Mouse (Mus musculus) liver, embryonic 14.5 days (tissue): ENCODE measurements around the gene Rims3. TPM values are rescaled to one million over a fixed set of nuclear protein-coding genes. Genes with fewer than 3 reads are reported as not detected.

ENCODE experiments used
- ATAC-seq: fragments of 200-750 bp; cut with Nextera tagmentation; 2 replicates; pipeline ENCODE4 v1.8.0; 2017; ENCODE audit warnings: moderate number of reproducible peaks, mild to moderate bottlenecking, moderate library complexity; ENCODE audit not compliant: insufficient read depth
- DNase-seq, 3 experiments: peaks; one replicate each; pipeline ENCODE4 v3.0.0-alpha.2; 2012 to 2013; ENCODE audit warnings: low read depth in 3 of 3, low spot score in 3 of 3
- H3K27ac ChIP-seq: fragments of 300-500 bp; sonication (generic); 2 replicates; pipeline ENCODE4 v1.5.1; 2014; ENCODE audit warnings: moderate library complexity, mild to moderate bottlenecking, control low read depth, inconsistent platforms
- H3K27me3 ChIP-seq: fragments of 300-500 bp; sonication (generic); 2 replicates; pipeline ENCODE4 v1.6.1; 2014; ENCODE audit warnings: mild to moderate bottlenecking, low read length, moderate library complexity; ENCODE audit not compliant: control insufficient read depth, insufficient read depth
- H3K36me3 ChIP-seq: fragments of 300-500 bp; sonication (generic); replicated peaks from 2 replicates; pipeline ENCODE4 v1.6.1; 2014; ENCODE audit warnings: low read depth; ENCODE audit not compliant: control insufficient read depth, insufficient read depth
- H3K4me1 ChIP-seq, 2 experiments: fragments of 200-500 bp in 1 of 2; fragments of 300-500 bp in 1 of 2; sonication (generic) in 1 of 2; replicated peaks; 2 replicates each; pipeline ENCODE4 v1.6.1; 2012 to 2014; ENCODE audit warnings: antibody characterized with exemption in 1 of 2, inconsistent platforms in 1 of 2, low read length in 1 of 2; ENCODE audit not compliant: control insufficient read depth in 2 of 2, insufficient read depth in 2 of 2
- H3K4me2 ChIP-seq: fragments of 300-500 bp; sonication (generic); 2 replicates; pipeline ENCODE4 v1.6.1; 2014; ENCODE audit warnings: low read depth, mild to moderate bottlenecking, control low read depth, moderate library complexity
- H3K4me3 ChIP-seq, 2 experiments: fragments of 200-500 bp in 1 of 2; fragments of 300-500 bp in 1 of 2; sonication (generic) in 1 of 2; 2 replicates each; pipeline ENCODE4 v1.5.1; 2012 to 2014; ENCODE audit warnings: low read depth in 2 of 2, low read length in 2 of 2, mild to moderate bottlenecking in 2 of 2, control low read depth in 1 of 2, inconsistent platforms in 1 of 2, moderate library complexity in 1 of 2; ENCODE audit not compliant: insufficient read depth in 1 of 2
- H3K9ac ChIP-seq: fragments of 300-500 bp; sonication (generic); replicated peaks from 2 replicates; pipeline ENCODE4 v1.6.1; 2014; ENCODE audit warnings: mild to moderate bottlenecking, control low read depth, moderate library complexity
- H3K9me3 ChIP-seq: fragments of 300-500 bp; sonication (generic); 2 replicates; pipeline ENCODE4 v1.6.1; 2016; ENCODE audit warnings: low read length, mixed read lengths; ENCODE audit not compliant: control insufficient read depth
- CTCF ChIP-seq: IDR thresholded peaks from 2 replicates; pipeline ENCODE4 v1.5.1; 2016; ENCODE audit warnings: antibody characterized with exemption, low read depth, control low read depth
- EP300 ChIP-seq: IDR thresholded peaks from 2 replicates; pipeline ENCODE4 v1.6.1; 2016; ENCODE audit warnings: antibody characterized with exemption, low read depth
- WGBS: fragments of 180-500 bp; shearing (Covaris S2); extraction: QIAGEN DNeasy Blood & Tissue Kit; methylation state at CpG from one replicate; pipeline ENCODE4 v1.1.7; 2014; ENCODE audit not compliant: insufficient replicate concordance; 5-methylcytosine and 5-hydroxymethylcytosine counted together
- polyA plus RNA-seq, 2 experiments: library from polyadenylated mRNA; depleted of rRNA in 1 of 2; stranded (reverse) in 1 of 2; unstranded in 1 of 2; fragments of >200 nt; fragmentation: Nextera tagmentation in 1 of 2; extraction: Ambion mirVana in 1 of 2; gene quantifications; 2 replicates each; pipeline versions ENCODE4 v1.2.1 to v1.2.3; 2012 to 2014

Rims3 gene
- polyA plus RNA-seq, 2 experiments, result 0.15 to 0.19 TPM

- Histone ChIP-seq H3K4me2 (no peak overlapping the region), H3K4me3 (no peak overlapping the region), H3K36me3 (no peaks in the 10 kb centered on the region), H3K27ac (no peak overlapping the region), H3K9me3 (no peaks in the 10 kb centered on the region), H3K4me1 (no peaks in the 10 kb centered on the region; a peak in 1 of 4 replicates), H3K27me3 (no peaks in the 10 kb centered on the region), H3K9ac (no peak overlapping the region)
- TF ChIP-seq EP300, result no peak
- TF ChIP-seq CTCF, result no peak
- whole genome bisulfite sequencing, result 63% methylated on average over 3 of the region's 3 CpGs
- no peak for DNase-seq
- ATAC-seq, result no peak
These were observed 24.1 kb downstream of the Rims3 start for GRCm38 (mm10) chr4:120878728-120879127.

DNA sequence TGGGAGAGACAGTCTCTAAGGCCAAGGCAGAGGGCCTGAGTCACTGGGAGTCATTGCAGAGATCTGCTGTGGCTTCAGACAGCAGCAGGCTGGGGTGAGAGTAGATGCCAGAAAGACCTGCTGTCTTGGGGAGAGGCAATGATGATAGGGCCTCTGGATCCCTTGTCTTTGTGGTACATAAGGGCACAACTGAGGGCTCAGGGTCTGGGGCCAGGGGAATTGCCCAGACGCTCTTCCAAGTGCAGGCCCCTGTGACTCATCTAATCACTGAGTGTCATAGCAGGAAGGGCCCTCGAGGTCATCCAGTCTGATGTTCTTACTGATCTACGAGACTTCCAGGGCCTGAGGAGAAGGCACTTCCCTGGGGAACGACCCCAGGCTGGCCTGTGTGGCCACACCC, 24.8 kb downstream of the Rims3 start:
- H3K27me3 ChIP-seq, result no peaks in the 10 kb centered on the region
- no peak overlapping the region for H3K27ac ChIP-seq
- 19% methylated on average over 4 of the region's 4 CpGs for WGBS
- H3K4me3 ChIP-seq, result no peak overlapping the region
- TF ChIP-seq CTCF, result no peak
- TF ChIP-seq EP300, result no peak
- ATAC-seq, result no peak
- no peak overlapping the region for H3K9ac ChIP-seq
- no peaks in the 10 kb centered on the region for H3K9me3 ChIP-seq
- H3K4me1 ChIP-seq, result no peaks in the 10 kb centered on the region; a peak in 1 of 4 replicates
- H3K36me3 ChIP-seq, result no peaks in the 10 kb centered on the region
- no peak for DNase-seq
- H3K4me2 ChIP-seq, result no peak overlapping the region

GRCm38 (mm10) chr4:120880731-120881432, 26.3 kb downstream of the Rims3 start:
- Histone ChIP-seq H3K27ac (no peak overlapping the region), H3K9me3 (no peaks in the 10 kb centered on the region), H3K9ac (no peak overlapping the region), H3K4me1 (peaks cover 0 to 6% of the 10 kb centered on the region in 2 experiments; a peak in 1 of 4 replicates), H3K27me3 (no peaks in the 10 kb centered on the region), H3K4me2 (no peak overlapping the region), H3K36me3 (no peaks in the 10 kb centered on the region), H3K4me3 (no peak overlapping the region)
- ATAC-seq, result no peak
- WGBS, result 22% methylated on average over 6 of the region's 6 CpGs
- TF ChIP-seq CTCF (no peak), EP300 (no peak)
- no peak for DNase-seq

DNA sequence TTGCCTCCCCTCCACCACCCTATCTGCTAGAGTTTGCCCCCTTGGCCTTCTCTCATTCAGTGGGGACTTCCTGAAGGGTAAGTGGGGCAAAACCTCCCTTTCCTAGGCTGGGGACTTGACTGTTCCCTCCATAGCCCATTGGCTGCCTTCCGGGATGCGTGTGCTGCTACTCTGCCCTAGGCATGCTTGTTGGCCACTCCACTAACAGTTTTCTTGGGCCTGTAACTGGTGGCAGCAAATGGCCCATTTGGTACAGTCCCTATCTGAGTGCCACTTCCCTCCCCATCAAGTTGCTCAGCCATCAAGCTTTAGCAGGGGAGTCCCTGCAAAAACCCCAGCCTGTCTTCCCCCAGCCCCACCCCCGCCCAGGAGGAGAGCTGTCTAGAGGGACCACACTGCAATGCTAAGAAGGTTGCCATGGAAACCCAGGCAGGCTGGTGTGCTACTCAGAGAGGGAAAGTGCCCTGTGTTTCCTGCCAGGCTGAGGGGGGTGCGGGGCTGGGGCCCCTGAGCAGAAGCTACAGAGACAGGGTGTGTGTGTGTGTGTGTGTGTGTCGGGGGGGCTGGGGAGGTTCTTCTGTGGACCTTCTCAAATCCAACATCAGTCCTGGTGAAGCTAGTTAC, 27.5 kb downstream of the Rims3 start:
- H3K4me3 ChIP-seq, result no peak overlapping the region
- H3K4me1 ChIP-seq, result peaks cover 0 to 6% of the 10 kb centered on the region in 2 experiments; a peak in 1 of 4 replicates
- H3K9me3 ChIP-seq, result no peaks in the 10 kb centered on the region
- 49% methylated on average over 5 of the region's 5 CpGs for WGBS
- no peak overlapping the region for H3K27ac ChIP-seq
- H3K9ac ChIP-seq, result no peak overlapping the region
- no peak overlapping the region for H3K4me2 ChIP-seq
- ATAC-seq (no peak), DNase-seq (no peak)
- no peaks in the 10 kb centered on the region for H3K36me3 ChIP-seq
- H3K27me3 ChIP-seq, result no peaks in the 10 kb centered on the region
- no peak for TF ChIP-seq CTCF
- no peak for TF ChIP-seq EP300

DNA sequence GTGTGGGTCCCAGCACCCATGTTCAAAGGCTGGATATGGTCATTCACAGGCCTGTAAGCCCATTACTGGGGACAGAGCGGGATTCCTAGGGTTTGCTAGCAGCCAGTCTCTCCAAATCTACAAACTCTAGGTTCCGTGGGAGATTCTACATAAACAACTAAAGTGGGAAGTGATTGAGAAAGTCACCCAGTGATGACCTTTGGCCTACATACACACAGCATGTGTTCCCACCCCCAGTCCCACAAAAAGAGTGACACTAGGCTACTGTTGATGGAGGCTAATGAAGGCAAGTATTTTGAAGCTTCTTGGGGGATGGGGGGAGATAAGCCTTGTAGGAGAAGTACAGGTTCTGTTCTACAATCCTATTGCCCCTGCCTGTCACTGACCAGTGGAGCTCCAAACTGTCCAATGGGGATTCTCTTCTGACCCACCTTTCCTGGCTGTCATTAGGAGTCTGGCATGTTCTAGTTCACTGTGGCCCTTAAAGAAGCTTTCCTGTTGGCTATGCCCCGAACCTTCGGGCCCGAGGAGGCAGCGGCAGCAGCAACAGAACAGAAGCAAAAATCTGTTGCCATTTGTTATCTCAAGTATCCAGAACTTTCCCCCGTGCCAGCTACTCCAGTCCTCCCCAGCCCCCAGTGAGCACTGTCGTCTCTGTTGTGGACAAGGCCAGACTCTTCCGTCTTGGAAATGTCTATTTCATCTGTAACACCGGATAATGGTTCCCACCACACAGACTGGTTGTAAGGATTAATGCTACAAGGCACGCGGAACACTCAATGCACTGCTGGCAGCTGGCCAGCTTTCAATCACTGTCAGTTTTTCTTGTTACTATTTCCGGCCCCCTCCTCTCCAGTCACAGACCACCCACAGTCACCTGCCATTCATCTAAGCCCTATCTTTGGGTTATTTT, 30.8 kb downstream of the Rims3 start:
- TF ChIP-seq EP300 (no peak), CTCF (no peak)
- H3K4me1 ChIP-seq, result peaks cover 0 to 6% of the 10 kb centered on the region in 2 experiments; a peak in 1 of 4 replicates
- H3K27me3 ChIP-seq, result no peaks in the 10 kb centered on the region
- H3K4me3 ChIP-seq, result no peak overlapping the region
- no peak overlapping the region for H3K9ac ChIP-seq
- DNase-seq, result no peak
- no peak for ATAC-seq
- 35% methylated on average over 13 of the region's 13 CpGs for WGBS
- H3K9me3 ChIP-seq, result no peaks in the 10 kb centered on the region
- no peak overlapping the region for H3K4me2 ChIP-seq
- no peak overlapping the region for H3K27ac ChIP-seq
- H3K36me3 ChIP-seq, result no peaks in the 10 kb centered on the region
